Mouse (Mus musculus): ENCODE results near the gene Tra2a. TPM values are rescaled to one million over a fixed set of nuclear protein-coding genes. Genes with fewer than 3 reads are reported as not detected.

Tra2a gene
- 42.3 and 44.5 TPM in 2 replicates for polyA plus RNA-seq (2014; fragmentation: Nextera tagmentation; extraction: Ambion mirVana)

DNA sequence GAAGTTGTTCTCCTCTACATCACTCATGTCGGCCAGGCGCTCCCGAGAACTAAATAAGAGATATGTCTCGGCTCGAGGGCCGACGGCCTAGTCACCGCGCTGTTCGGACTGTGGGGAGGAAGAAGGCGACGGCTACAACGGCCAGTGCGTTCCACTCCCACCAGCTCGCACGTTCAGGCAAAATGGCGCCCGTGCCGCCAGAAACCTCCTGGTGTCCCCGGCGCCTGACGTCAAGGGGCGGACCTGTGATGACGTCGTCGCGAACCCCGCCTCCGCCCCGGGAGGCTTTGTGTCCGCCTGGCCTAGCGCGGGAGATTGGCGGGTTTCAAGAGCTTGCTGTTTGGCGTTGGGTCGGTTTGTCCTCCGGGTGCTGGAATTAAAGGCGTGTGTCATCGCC, at the start of gene Tra2a:
Gene Tra2a, minus strand, starts transcription at position 187 of the 397 bp plus-strand sequence.
- peak; percentile 97 for DNase-seq (ENCODE audit: low spot score)
- no peaks in the 10 kb centered on the region for H3K36me3 ChIP-seq (replicated peaks; ENCODE audit: control insufficient read depth, insufficient read depth)
- H3K27me3 ChIP-seq (ENCODE audit: control insufficient read depth, insufficient read depth, low read length), result no peaks in the 10 kb centered on the region
- ATAC-seq (ENCODE audit: low FRiP score), result peak; percentile 96
- H3K9ac ChIP-seq, result peak within 1 kb of the TSS; percentile 99
- no peaks in the 10 kb centered on the region for H3K9me3 ChIP-seq (ENCODE audit: control insufficient read depth, low read length)
- H3K4me1 ChIP-seq (replicated peaks; ENCODE audit: control insufficient read depth, insufficient read depth, low read length), result peaks cover 16% of the 10 kb centered on the region
- H3K27ac ChIP-seq, result peak within 1 kb of the TSS; percentile 97
- H3K4me2 ChIP-seq (replicated peaks), result peak within 1 kb of the TSS; percentile 90
- under 1% methylated on average over 39 of the region's 39 CpGs for WGBS
- H3K4me3 ChIP-seq (replicated peaks; ENCODE audit: low read length), result peak within 1 kb of the TSS; percentile 94

GRCm38 (mm10) chr6:49298286-49298685, 34.5 kb upstream of the Tra2a start:
- H3K4me1 ChIP-seq (replicated peaks; ENCODE audit: control insufficient read depth, insufficient read depth, low read length), result no peaks in the 10 kb centered on the region
- no peaks in the 10 kb centered on the region for H3K36me3 ChIP-seq (replicated peaks; ENCODE audit: control insufficient read depth, insufficient read depth)
- no peaks in the 10 kb centered on the region for H3K27me3 ChIP-seq (ENCODE audit: control insufficient read depth, insufficient read depth, low read length)
- H3K9me3 ChIP-seq (ENCODE audit: control insufficient read depth, low read length), result no peaks in the 10 kb centered on the region
- no peak overlapping the region for H3K4me2 ChIP-seq (replicated peaks)
- ATAC-seq (ENCODE audit: low FRiP score) (no peak), DNase-seq (ENCODE audit: low spot score) (no peak)
- no peak overlapping the region for H3K9ac ChIP-seq
- no peak overlapping the region for H3K4me3 ChIP-seq (replicated peaks; ENCODE audit: low read length)
- H3K27ac ChIP-seq, result no peak overlapping the region

- H3K27me3 ChIP-seq (ENCODE audit: control insufficient read depth, insufficient read depth, low read length), result no peaks in the 10 kb centered on the region
These were observed 18.3 kb upstream of the Tra2a start for GRCm38 (mm10) chr6:49282122-49282521.

DNA sequence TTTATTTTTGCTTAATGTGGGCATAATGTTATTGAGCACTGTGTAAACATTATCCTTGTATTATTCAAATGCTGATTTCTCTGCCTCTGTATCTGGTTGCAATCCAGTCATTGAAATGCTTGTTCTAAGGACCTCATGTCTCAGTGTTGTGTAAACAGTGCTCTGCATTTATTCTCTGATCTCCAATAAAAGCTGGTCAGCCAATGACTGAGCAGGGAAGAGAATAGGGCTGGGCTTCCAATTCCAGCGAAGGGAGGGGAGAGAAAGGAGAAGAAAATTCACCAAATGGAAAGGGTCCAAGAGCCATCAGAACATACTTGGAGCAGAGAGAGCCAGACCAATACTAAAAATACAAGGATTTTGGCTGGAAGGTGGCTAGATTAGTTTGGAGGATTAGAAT, 17.1 kb upstream of the Tra2a start:
- ATAC-seq (ENCODE audit: low FRiP score), result no peak
- DNase-seq (ENCODE audit: low spot score), result no peak

More at GRCm38 (mm10) chr6:49282122-49282521, 18.3 kb upstream of the Tra2a start:
- ATAC-seq (ENCODE audit: low FRiP score) (no peak), DNase-seq (ENCODE audit: low spot score) (peak; percentile 44)
- H3K4me1 ChIP-seq (replicated peaks; ENCODE audit: control insufficient read depth, insufficient read depth, low read length), result no peaks in the 10 kb centered on the region
- no peak overlapping the region for H3K9ac ChIP-seq
- H3K4me2 ChIP-seq (replicated peaks), result no peak overlapping the region
- H3K9me3 ChIP-seq (ENCODE audit: control insufficient read depth, low read length), result no peaks in the 10 kb centered on the region
- no peak overlapping the region for H3K4me3 ChIP-seq (replicated peaks; ENCODE audit: low read length)
- no peak overlapping the region for H3K27ac ChIP-seq
- no peaks in the 10 kb centered on the region for H3K36me3 ChIP-seq (replicated peaks; ENCODE audit: control insufficient read depth, insufficient read depth)
- 92% methylated on average over 1 of the region's 1 CpGs for WGBS

DNA sequence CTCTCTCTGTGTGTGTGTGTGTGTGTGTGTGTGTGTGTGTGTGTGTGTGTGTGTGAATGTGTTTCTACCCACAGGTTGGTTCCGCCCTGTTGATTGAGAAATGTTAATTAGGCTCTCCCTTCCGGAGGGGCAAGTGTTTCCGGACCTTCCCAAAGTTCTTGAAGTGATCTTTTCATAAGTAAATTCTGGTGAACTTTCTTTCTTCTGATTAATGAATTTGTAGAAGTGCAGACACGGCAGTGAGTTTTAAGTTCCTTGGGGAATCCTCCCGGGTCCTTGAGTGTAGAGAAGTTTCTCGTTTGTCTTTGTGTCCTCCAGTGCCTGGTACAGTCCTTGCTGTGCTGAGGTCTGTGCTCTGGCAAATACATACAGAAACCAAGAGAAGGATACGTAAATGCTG, 11.5 kb upstream of the Tra2a start:
- no peaks in the 10 kb centered on the region for H3K9me3 ChIP-seq (ENCODE audit: control insufficient read depth, low read length)
- no peak overlapping the region for H3K27ac ChIP-seq
- ATAC-seq (ENCODE audit: low FRiP score), result no peak
- H3K36me3 ChIP-seq (replicated peaks; ENCODE audit: control insufficient read depth, insufficient read depth), result no peaks in the 10 kb centered on the region
- no peaks in the 10 kb centered on the region for H3K4me1 ChIP-seq (replicated peaks; ENCODE audit: control insufficient read depth, insufficient read depth, low read length)
- H3K4me2 ChIP-seq (replicated peaks), result no peak overlapping the region
- 92% methylated on average over 7 of the region's 7 CpGs for WGBS
- H3K9ac ChIP-seq, result no peak overlapping the region
- H3K4me3 ChIP-seq (replicated peaks; ENCODE audit: low read length), result no peak overlapping the region
- DNase-seq (ENCODE audit: low spot score), result no peak
- H3K27me3 ChIP-seq (ENCODE audit: control insufficient read depth, insufficient read depth, low read length), result no peaks in the 10 kb centered on the region

More for the DNA sequence above, 17.1 kb upstream of the Tra2a start:
- H3K9me3 ChIP-seq (ENCODE audit: control insufficient read depth, low read length), result no peaks in the 10 kb centered on the region
- H3K27me3 ChIP-seq (ENCODE audit: control insufficient read depth, insufficient read depth, low read length), result no peaks in the 10 kb centered on the region
- WGBS, result 21% methylated on average over 1 of the region's 1 CpGs
- H3K4me3 ChIP-seq (replicated peaks; ENCODE audit: low read length), result no peak overlapping the region
- H3K4me1 ChIP-seq (replicated peaks; ENCODE audit: control insufficient read depth, insufficient read depth, low read length), result no peaks in the 10 kb centered on the region
- no peaks in the 10 kb centered on the region for H3K36me3 ChIP-seq (replicated peaks; ENCODE audit: control insufficient read depth, insufficient read depth)
- H3K4me2 ChIP-seq (replicated peaks), result no peak overlapping the region
- no peak overlapping the region for H3K27ac ChIP-seq
- no peak overlapping the region for H3K9ac ChIP-seq

- no peaks in the 10 kb centered on the region for H3K27me3 ChIP-seq (ENCODE audit: control insufficient read depth, insufficient read depth, low read length)
- DNase-seq (ENCODE audit: low spot score) (no peak), ATAC-seq (ENCODE audit: low FRiP score) (no peak)
- H3K4me2 ChIP-seq (replicated peaks), result no peak overlapping the region
- WGBS, result 29% methylated on average over 9 of the region's 9 CpGs
- H3K4me3 ChIP-seq (replicated peaks; ENCODE audit: low read length), result no peak overlapping the region
- no peak overlapping the region for H3K9ac ChIP-seq
- no peaks in the 10 kb centered on the region for H3K36me3 ChIP-seq (replicated peaks; ENCODE audit: control insufficient read depth, insufficient read depth)
- no peaks in the 10 kb centered on the region for H3K4me1 ChIP-seq (replicated peaks; ENCODE audit: control insufficient read depth, insufficient read depth, low read length)
- H3K9me3 ChIP-seq (ENCODE audit: control insufficient read depth, low read length), result no peaks in the 10 kb centered on the region
- no peak overlapping the region for H3K27ac ChIP-seq
These were observed 10.7 kb upstream of the Tra2a start for GRCm38 (mm10) chr6:49274416-49275091.

DNA sequence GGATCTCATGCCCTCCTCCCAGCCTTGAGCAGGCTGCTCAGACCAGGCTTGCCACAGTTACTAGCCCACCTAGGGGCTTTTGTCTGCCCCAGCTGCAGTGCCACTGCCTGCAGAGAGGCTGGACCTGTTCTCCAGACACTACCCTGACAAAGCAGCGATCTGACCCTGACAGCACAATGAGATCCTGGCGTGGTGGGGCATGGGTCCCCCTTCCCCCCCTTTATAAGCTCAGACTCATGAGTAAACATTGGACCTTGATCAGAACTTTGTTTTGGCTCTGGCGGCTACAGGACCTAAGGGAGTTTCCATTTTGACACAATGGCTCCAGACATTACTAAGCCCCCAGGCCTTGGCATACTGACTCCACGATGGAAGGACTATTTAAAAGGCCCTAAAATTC, 10.1 kb upstream of the Tra2a start:
- Histone ChIP-seq H3K27ac (no peak overlapping the region), H3K4me3 (replicated peaks; ENCODE audit: low read length) (no peak overlapping the region), H3K27me3 (ENCODE audit: control insufficient read depth, insufficient read depth, low read length) (no peaks in the 10 kb centered on the region), H3K9ac (no peak overlapping the region), H3K4me2 (replicated peaks) (no peak overlapping the region), H3K36me3 (replicated peaks; ENCODE audit: control insufficient read depth, insufficient read depth) (no peaks in the 10 kb centered on the region), H3K9me3 (ENCODE audit: control insufficient read depth, low read length) (no peaks in the 10 kb centered on the region), H3K4me1 (replicated peaks; ENCODE audit: control insufficient read depth, insufficient read depth, low read length) (no peaks in the 10 kb centered on the region)
- DNase-seq (ENCODE audit: low spot score) (no peak), ATAC-seq (ENCODE audit: low FRiP score) (no peak)
- 6% methylated on average over 4 of the region's 4 CpGs for WGBS

GRCm38 (mm10) chr6:49272863-49273262, 9.0 kb upstream of the Tra2a start:
- Histone ChIP-seq H3K9me3 (ENCODE audit: control insufficient read depth, low read length) (no peaks in the 10 kb centered on the region), H3K36me3 (replicated peaks; ENCODE audit: control insufficient read depth, insufficient read depth) (no peaks in the 10 kb centered on the region), H3K27ac (no peak overlapping the region), H3K4me1 (replicated peaks; ENCODE audit: control insufficient read depth, insufficient read depth, low read length) (no peaks in the 10 kb centered on the region), H3K4me3 (replicated peaks; ENCODE audit: low read length) (no peak overlapping the region), H3K4me2 (replicated peaks) (no peak overlapping the region), H3K27me3 (ENCODE audit: control insufficient read depth, insufficient read depth, low read length) (no peaks in the 10 kb centered on the region), H3K9ac (no peak overlapping the region)
- ATAC-seq (ENCODE audit: low FRiP score) (no peak), DNase-seq (ENCODE audit: low spot score) (no peak)
- 89% methylated on average over 2 of the region's 2 CpGs for WGBS

- H3K36me3 ChIP-seq (replicated peaks; ENCODE audit: control insufficient read depth, insufficient read depth), result no peaks in the 10 kb centered on the region
- DNase-seq (ENCODE audit: low spot score) (no peak), ATAC-seq (ENCODE audit: low FRiP score) (no peak)
- no peaks in the 10 kb centered on the region for H3K4me1 ChIP-seq (replicated peaks; ENCODE audit: control insufficient read depth, insufficient read depth, low read length)
- H3K4me2 ChIP-seq (replicated peaks), result no peak overlapping the region
- no peaks in the 10 kb centered on the region for H3K27me3 ChIP-seq (ENCODE audit: control insufficient read depth, insufficient read depth, low read length)
- no peaks in the 10 kb centered on the region for H3K9me3 ChIP-seq (ENCODE audit: control insufficient read depth, low read length)
- H3K4me3 ChIP-seq (replicated peaks; ENCODE audit: low read length), result no peak overlapping the region
- H3K9ac ChIP-seq, result no peak overlapping the region
- WGBS, result 82% methylated on average over 6 of the region's 6 CpGs
- H3K27ac ChIP-seq, result no peak overlapping the region
These were observed 8.0 kb upstream of the Tra2a start for GRCm38 (mm10) chr6:49271815-49272214.

- no peak overlapping the region for H3K9ac ChIP-seq
- ATAC-seq (ENCODE audit: low FRiP score), result no peak
- no peaks in the 10 kb centered on the region for H3K4me1 ChIP-seq (replicated peaks; ENCODE audit: control insufficient read depth, insufficient read depth, low read length)
- H3K4me2 ChIP-seq (replicated peaks), result no peak overlapping the region
- no peaks in the 10 kb centered on the region for H3K36me3 ChIP-seq (replicated peaks; ENCODE audit: control insufficient read depth, insufficient read depth)
- no peak for DNase-seq (ENCODE audit: low spot score)
- WGBS, result 55% methylated on average over 11 of the region's 11 CpGs
- H3K9me3 ChIP-seq (ENCODE audit: control insufficient read depth, low read length), result no peaks in the 10 kb centered on the region
- H3K27me3 ChIP-seq (ENCODE audit: control insufficient read depth, insufficient read depth, low read length), result no peaks in the 10 kb centered on the region
- no peak overlapping the region for H3K27ac ChIP-seq
- no peak overlapping the region for H3K4me3 ChIP-seq (replicated peaks; ENCODE audit: low read length)
These were observed 6.1 kb upstream of the Tra2a start for GRCm38 (mm10) chr6:49269923-49270322.
